8 mouse cellular contexts compared by ENCODE assay signal in genomic region chr19:10333545-10334252, GRCm38 (mm10). TPM values are rescaled to one million over a fixed set of nuclear protein-coding genes. Genes with fewer than 3 reads are reported as not detected.
A peak's percentile ranks its signal among the peaks of the same experiment; 100 is the strongest.
DNase-seq lines count a peak whose midpoint lies in the region; ATAC-seq and TF ChIP-seq lines count a peak whose summit lies in the region.

No protein-coding gene starts in this region.

- no peaks in the 10 kb centered on the region for H3K9me3 ChIP-seq in forebrain, embryonic 16.5 days (ENCODE audit: control insufficient read depth, low read length)
- no peaks in the 10 kb centered on the region for H3K9me3 ChIP-seq in hindbrain, postnatal 0 days (ENCODE audit: low read length)

- no peak overlapping the region for H3K9ac ChIP-seq in heart, adult 2 months (ENCODE audit: low read depth, low read length)
- H3K9ac ChIP-seq in forebrain, embryonic 16.5 days (replicated peaks; ENCODE audit: low read depth, low read length) = no peak overlapping the region
- no peak overlapping the region for H3K9ac ChIP-seq in hindbrain, postnatal 0 days (replicated peaks; ENCODE audit: low read length)

- TF ChIP-seq EP300 in heart, adult 2 months (IDR thresholded peaks at IDR 0.05; ENCODE audit: insufficient read depth, low read depth, low read length) = 0 out of 2 replicates have a peak, but pooled peaks have one; percentile 57

- no peak overlapping the region for H3K4me2 ChIP-seq in forebrain, embryonic 16.5 days (ENCODE audit: low read length)
- H3K4me2 ChIP-seq in hindbrain, postnatal 0 days (ENCODE audit: low read depth, low read length) = no peak overlapping the region

- H3K4me1 ChIP-seq in heart, adult 2 months (ENCODE audit: control insufficient read depth, insufficient read depth, low read length) = no peaks in the 10 kb centered on the region
- H3K4me1 ChIP-seq in forebrain, embryonic 16.5 days (replicated peaks; ENCODE audit: control insufficient read depth, insufficient read depth, low read length) = no peaks in the 10 kb centered on the region
- H3K4me1 ChIP-seq in hindbrain, postnatal 0 days (ENCODE audit: insufficient read depth, low read length) = no peaks in the 10 kb centered on the region

- DNase-seq in heart, adult 2 months = peak; percentile 40 to 71
- DNase-seq in heart, adult 11 months = no peak
- DNase-seq in cerebellum, adult 18-20 months = peak; percentile 60 to 77
- peak; percentile 86 for DNase-seq in hindbrain, postnatal 0 days (ENCODE audit: low spot score)
- peak; percentile 65 to 70 for DNase-seq in layer of hippocampus, postnatal 36 days
- DNase-seq in mesoderm, embryonic 11.5 days (ENCODE audit: low read depth, low spot score) = peak; percentile 81
- peak; percentile 81 for DNase-seq in right cerebral cortex, postnatal 4 days

- no peaks in the 10 kb centered on the region for H3K27me3 ChIP-seq in heart, adult 2 months (ENCODE audit: control insufficient read depth, insufficient read depth, low read length)
- H3K27me3 ChIP-seq in forebrain, embryonic 16.5 days (replicated peaks; ENCODE audit: control insufficient read depth, insufficient read depth, low read length) = no peaks in the 10 kb centered on the region
- H3K27me3 ChIP-seq in hindbrain, postnatal 0 days (ENCODE audit: insufficient read depth, low read length) = no peaks in the 10 kb centered on the region

- no peak overlapping the region for H3K27ac ChIP-seq in heart, adult 2 months
- no peak overlapping the region for H3K27ac ChIP-seq in forebrain, embryonic 16.5 days (ENCODE audit: low read length)
- H3K27ac ChIP-seq in hindbrain, postnatal 0 days = no peak overlapping the region

- TF ChIP-seq POLR2A in heart, adult 2 months (IDR thresholded peaks at IDR 0.05; ENCODE audit: insufficient read depth, low read depth, low read length) = no peak

- intact Hi-C loops in heart, adult 2 months (cut with DNase I) = loop anchor here (1.0 kb wide), 3 partner anchors 103 to 169 kb away; no protein-coding TSS in a partner anchor

- no peaks in the 10 kb centered on the region for H3K79me2 ChIP-seq in heart, adult 2 months (replicated peaks; ENCODE audit: control insufficient read depth, insufficient read depth, low read length)

- no peak overlapping the region for H3K4me3 ChIP-seq in heart, adult 2 months
- H3K4me3 ChIP-seq in forebrain, embryonic 16.5 days (replicated peaks; ENCODE audit: low read length) = no peak overlapping the region
- no peak overlapping the region for H3K4me3 ChIP-seq in hindbrain, postnatal 0 days (ENCODE audit: low read length)

- WGBS in heart, adult 2 months = 31% methylated on average over 9 of the region's 9 CpGs
- WGBS in forebrain, embryonic 16.5 days = 37% methylated on average over 9 of the region's 9 CpGs
- 35% methylated on average over 9 of the region's 9 CpGs for WGBS in hindbrain, postnatal 0 days

- no peaks in the 10 kb centered on the region for H3K36me3 ChIP-seq in heart, adult 2 months (ENCODE audit: control insufficient read depth, insufficient read depth, low read length)
- no peaks in the 10 kb centered on the region for H3K36me3 ChIP-seq in forebrain, embryonic 16.5 days (ENCODE audit: control insufficient read depth, insufficient read depth)
- H3K36me3 ChIP-seq in hindbrain, postnatal 0 days (ENCODE audit: insufficient read depth, low read length) = no peaks in the 10 kb centered on the region

- peak; percentile 82 for ATAC-seq in forebrain, embryonic 16.5 days
- peak; percentile 76 for ATAC-seq in hindbrain, postnatal 0 days

- TF ChIP-seq CTCF in heart, adult 2 months (IDR thresholded peaks at IDR 0.05) = peak; percentile 96
- TF ChIP-seq CTCF in hindbrain, postnatal 0 days (IDR thresholded peaks at IDR 0.05; ENCODE audit: low read depth) = peak; percentile 97

RNA-seq across cellular contexts. Expression of gene Dagla, which starts 29.0 kb away (rescaled TPM):
- 1 to 10 TPM; 2.5 to 3.3 TPM for total RNA-seq in heart, adult 2 months (2021)
- polyA plus RNA-seq in heart, adult 2 months (2012; rRNA removed) = 4.8 and 5.7 TPM in 2 replicates
- 8.1 and 8.4 TPM in 2 replicates for polyA plus RNA-seq in forebrain, embryonic 16.5 days (2015; fragmentation: Nextera tagmentation; extraction: Ambion mirVana)
- total RNA-seq in hindbrain, postnatal 0 days (2014; rRNA removed) = 33.7 and 35.0 TPM in 2 replicates
- 9.0 and 10.9 TPM in 2 replicates for polyA plus RNA-seq in hindbrain, postnatal 0 days (2015; fragmentation: Nextera tagmentation; extraction: Ambion mirVana)
- total RNA-seq in layer of hippocampus, postnatal 36 days (2021) = 100 to 1,000 TPM; 122 to 123 TPM

RNA-seq across cellular contexts. Expression of gene Syt7, which starts 55.2 kb away (rescaled TPM):
- 10 to 100 TPM; 35.7 to 38.6 TPM for total RNA-seq in heart, adult 2 months (2021)
- 17.6 and 20.1 TPM in 2 replicates for polyA plus RNA-seq in heart, adult 2 months (2012; rRNA removed)
- polyA plus RNA-seq in forebrain, embryonic 16.5 days (2015; fragmentation: Nextera tagmentation; extraction: Ambion mirVana) = 6.9 and 9.7 TPM in 2 replicates
- total RNA-seq in hindbrain, postnatal 0 days (2014; rRNA removed) = 93.4 and 114 TPM in 2 replicates
- polyA plus RNA-seq in hindbrain, postnatal 0 days (2015; fragmentation: Nextera tagmentation; extraction: Ambion mirVana) = 11.9 and 17.4 TPM in 2 replicates
- 100 to 1,000 TPM; 301 to 303 TPM for total RNA-seq in layer of hippocampus, postnatal 36 days (2021)
